Mouse (Mus musculus) CD4-positive, CD25-positive, alpha-beta regulatory T cell, adult 2 months (primary cell): ENCODE results near the gene Btbd11.
A peak's percentile ranks its signal among the peaks of the same experiment; 100 is the strongest.

Experiments used
- DNase-seq: peaks from one replicate; pipeline ENCODE4 v3.0.0-alpha.2; 2012; ENCODE audit warnings: low read depth, low spot score

Gene Btbd11

DNA sequence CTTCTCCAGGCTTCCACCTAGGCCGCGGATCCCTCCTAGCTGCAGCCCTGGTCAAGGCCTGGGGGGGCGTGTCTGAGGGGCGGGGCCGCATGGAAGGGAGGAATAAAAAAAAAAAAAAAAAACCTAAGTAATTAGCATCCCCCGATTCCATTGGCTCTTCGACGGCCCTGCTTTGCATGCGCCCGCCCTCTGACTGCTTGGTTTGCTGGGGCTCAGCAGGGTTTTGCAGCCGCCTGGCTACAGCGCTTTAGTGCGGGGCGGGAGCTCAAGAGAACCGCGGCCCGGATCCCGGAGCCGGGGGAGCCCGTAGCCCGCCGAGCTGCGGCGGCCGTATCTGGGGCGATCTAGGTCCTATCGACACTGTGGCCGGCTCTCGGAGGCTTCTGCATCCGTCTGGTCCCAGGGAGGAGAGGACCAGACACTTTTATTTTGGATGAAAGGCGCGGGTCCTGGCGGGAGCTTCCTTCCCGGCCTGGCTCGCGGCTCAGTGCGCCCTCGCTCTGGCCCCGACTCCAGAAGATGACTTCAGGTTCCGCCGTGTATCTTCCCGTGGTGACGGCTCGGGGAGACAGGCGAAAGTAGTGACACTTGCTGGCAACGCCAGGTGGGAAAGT, at the start of gene Btbd11:
Gene Btbd11 (plus strand): TSS at position 210 of the 614 bp plus-strand sequence.
- DNase-seq = peak; percentile 91

DNA sequence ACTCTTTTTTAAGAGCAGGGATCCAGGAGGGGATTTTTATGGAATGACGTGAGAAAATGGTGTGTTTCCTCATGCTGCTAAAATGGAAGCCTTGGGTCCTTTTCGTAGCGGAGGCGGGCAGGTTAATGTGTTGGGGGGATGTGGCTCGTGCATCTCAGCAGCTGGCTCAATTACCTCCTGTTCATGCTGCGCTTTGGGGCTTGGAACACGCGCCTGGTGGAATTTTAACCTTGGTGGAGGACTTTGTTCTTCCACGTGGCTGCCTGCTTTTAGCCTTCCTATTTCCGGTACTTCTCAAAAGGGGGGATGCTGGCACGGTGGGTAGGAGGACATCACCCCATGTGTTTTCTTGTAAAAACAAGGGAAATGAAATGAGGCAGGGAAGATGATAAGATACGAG, 47.9 kb upstream of the Btbd11 start:
- no peak for DNase-seq

DNA sequence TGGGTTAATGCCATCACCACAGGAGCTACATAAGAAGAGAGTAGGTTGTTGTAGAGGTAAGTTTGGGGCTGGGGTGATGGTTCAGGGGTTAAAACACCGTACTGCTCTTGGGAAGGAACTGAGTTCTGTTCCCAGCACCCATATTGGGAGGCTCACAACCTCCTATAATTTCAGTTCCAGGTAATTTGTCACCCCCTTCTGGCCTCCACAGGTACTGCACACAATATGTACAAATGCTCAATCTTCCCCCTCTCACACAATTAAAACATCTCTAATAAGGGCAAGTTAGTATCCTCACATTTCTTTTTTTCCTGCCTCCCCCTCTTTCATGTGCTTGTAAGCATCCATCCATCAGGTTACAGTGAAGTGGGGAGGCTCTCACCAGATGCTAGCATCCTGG, 44.7 kb upstream of the Btbd11 start:
- DNase-seq = peak; percentile 8

DNA sequence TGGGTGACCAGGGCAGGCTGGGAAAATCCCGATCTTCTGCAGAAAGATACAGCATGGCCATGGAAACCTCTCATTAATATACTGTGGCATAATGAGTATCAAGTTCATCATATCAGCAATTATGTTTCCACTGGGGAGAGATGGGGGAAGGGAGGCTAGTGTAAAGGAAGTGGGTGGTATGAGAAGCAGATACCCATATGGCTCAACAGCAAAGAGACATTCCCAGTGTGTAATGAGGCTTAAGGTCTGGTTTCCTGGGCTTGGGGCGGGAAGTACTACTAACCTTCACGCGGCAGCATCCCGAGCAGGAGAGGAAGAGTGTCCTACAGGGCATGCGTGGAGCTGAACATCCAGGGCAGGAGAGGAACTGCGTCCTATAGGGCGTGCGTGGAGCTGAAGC, 39.4 kb upstream of the Btbd11 start:
- DNase-seq = no peak

DNA sequence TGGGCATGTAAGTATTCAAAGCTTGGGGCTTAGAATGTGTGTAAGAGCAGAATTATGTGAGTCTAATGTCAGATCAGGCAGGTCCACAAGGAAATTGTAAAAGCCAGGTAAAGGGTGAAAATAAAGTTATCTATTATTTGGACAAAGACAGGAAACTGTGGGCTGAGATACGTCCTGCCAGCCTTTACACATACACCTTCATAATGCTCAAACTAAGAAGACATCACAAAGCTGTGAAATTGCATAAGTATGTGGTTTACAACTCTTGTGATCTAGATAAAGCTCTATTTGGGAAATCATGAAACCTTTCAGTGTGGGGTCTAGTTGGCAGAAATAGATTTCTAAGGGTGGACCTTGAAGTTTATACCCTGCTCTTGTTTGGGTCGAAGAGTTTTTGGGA, 34.1 kb upstream of the Btbd11 start:
- DNase-seq = no peak

DNA sequence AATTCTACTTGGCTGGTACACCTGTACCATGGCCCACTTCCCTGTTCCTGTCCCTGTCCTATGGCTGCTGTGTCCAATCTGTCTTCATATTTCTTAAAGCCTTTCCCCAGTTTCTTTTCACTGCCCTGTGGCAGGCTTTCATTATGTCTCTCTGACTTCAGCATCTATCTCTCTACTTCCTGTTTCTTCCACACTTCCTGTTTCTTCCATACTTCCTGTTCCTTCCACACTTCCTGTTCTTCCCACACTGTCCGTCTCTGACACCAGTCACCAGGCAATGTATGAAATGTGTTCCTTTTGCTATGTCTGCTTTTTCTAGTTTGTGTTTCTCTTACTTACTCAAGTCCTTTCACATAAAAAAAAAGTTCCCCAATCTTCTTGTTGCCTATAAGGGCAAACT, 32.3 kb upstream of the Btbd11 start:
- DNase-seq = no peak

DNA sequence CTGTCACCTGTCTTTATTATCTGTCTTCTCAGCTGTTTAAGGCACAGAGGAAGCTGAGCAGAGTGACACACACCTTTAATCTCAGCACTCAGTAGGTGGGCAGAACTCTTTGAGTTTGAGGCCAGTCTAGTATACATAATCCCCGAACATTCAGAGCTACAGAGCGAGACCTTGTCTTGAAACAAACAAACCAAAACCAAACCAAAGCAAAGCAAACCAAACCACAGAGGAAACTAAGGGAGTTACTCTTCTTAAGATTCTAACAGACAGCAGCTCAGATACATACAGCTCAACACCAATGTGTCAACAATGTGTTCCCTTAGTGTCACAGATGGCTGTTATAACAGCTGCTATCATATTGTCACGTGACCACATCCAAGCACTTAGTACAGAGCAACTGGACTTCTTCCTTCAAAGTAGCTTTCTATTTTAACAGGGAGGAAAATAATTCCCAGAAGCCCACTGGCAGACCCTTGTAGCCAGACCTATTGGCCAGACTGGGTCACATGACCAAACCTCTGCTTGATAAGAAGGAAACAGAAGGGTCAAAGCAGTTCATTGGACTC, 27.0 kb upstream of the Btbd11 start:
- DNase-seq = no peak

DNA sequence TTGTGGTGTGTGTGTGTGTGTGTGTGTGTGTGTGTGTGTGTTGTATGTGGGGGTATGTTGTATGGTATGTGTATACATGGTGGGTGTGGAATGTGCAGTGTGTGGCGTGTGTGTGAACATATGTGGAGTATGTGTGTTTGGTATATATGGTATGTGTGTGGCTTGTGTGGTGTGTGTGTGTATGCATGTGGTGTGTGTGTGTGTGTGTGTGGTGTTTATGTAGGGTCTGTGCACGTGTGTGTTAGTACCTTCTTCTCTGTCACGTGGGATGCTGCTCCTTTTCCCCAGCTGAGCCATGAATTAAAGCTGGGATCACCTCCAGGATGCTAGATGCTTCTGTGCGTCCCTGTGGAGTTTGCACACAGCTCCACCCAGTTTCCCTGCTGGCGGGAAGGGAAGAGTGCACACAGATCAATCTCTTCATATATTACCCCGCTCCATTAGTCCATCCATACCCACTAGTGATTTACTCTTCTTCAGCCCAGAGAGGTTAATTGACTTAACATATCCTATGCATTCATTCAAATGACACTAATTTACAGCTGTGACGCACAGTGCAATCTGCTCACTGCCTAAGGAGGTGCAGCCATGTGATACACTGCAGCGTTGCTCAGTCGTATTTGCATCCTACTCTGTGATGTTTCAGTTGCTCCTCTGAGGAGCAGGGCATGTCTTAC, 23.7 kb upstream of the Btbd11 start:
- no peak for DNase-seq

DNA sequence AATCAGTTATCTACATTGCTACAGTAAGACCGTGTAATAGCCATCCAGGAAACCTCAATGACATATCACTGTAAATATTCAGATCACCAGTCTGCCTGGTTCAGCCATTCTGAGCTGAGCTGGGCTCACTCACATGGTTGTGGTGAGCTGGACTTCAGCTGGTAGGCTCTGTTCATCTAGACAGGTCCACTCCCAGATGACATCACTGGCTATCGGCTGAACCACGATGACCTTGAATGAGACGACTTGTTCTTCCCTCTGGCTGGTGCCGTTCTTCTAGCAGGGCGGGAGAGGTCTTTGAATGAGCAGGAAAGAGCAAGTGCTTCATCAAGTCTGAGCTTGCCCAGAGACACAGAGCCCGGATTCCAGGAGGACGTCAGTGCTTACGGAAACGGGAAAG, 19.7 kb upstream of the Btbd11 start:
- DNase-seq = no peak

DNA sequence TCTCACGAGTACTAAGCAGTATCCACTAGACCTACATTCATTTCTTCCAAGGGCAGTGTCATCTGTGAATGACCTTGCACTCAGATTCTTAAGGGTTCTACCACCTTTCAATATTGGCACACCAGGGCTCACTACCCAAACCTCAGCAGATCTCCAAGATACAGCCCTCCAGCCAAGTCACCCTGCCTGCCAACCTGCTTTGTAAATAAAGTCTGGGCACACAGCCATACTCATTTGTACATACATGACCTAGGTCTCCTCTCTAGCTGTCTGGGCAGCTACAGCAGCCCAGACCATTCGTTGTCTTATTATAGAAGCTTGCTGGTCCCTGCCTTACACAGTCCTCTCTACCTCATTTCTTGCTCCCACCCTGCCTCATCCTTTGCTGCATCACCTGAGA, 15.3 kb upstream of the Btbd11 start:
- DNase-seq = no peak

DNA sequence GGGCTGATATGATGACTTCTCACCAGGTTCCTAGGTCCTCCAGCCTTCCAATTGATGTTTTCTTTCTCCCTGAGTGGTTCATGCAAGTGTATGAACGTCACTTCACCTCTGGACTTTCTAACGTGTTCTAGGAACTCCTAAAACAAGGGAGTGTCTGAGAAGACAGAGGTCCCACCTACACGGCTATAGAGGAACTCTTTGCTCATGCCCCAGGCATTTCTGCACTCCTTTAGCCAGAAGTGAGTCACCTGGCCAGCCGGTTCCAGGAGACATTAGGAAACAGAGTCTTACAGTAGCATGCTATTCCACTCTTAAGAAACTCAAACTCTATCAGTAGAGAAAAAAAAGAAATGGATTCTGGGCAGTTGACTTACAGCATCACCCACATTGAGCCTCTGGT, 14.5 kb upstream of the Btbd11 start:
- DNase-seq = no peak

DNA sequence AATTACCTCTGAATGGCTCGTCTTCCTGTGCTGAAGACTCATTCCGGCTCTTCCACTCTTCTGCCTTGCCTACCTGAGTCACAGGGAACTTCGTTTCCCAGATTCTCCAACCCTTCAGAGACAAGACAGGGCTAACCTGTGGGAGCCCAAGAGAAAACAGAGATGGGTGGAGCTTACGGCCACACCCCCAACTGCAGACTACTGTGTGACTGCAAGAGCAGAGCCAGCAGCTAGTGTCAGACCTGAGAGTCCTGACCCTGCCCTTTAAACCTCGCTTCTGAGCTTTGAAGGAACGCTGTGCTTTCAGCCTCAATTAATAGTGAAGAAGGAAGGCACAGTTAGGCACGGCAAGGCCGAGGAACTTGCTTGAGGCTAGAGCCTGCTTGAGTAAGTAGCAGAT, 7.6 kb upstream of the Btbd11 start:
- no peak for DNase-seq

DNA sequence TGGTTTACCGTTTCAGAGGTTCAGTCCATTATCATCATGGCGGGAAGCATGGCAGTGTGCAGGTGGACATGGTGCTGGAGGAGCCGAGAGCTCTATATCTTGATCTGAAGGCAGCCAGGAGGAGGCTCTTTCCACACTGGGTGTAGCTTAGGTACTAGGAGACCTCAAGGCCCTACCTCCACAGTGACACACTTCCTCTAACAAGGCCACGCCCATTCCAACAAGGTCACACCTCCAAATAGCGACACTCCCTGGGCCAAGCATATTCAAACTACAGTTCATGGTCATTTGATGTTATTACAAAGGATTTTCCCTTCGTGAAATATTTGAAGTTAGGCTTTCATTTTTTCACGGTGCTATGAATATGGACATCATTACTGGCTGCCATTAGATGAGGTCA, 3.6 kb upstream of the Btbd11 start:
- no peak for DNase-seq

DNA sequence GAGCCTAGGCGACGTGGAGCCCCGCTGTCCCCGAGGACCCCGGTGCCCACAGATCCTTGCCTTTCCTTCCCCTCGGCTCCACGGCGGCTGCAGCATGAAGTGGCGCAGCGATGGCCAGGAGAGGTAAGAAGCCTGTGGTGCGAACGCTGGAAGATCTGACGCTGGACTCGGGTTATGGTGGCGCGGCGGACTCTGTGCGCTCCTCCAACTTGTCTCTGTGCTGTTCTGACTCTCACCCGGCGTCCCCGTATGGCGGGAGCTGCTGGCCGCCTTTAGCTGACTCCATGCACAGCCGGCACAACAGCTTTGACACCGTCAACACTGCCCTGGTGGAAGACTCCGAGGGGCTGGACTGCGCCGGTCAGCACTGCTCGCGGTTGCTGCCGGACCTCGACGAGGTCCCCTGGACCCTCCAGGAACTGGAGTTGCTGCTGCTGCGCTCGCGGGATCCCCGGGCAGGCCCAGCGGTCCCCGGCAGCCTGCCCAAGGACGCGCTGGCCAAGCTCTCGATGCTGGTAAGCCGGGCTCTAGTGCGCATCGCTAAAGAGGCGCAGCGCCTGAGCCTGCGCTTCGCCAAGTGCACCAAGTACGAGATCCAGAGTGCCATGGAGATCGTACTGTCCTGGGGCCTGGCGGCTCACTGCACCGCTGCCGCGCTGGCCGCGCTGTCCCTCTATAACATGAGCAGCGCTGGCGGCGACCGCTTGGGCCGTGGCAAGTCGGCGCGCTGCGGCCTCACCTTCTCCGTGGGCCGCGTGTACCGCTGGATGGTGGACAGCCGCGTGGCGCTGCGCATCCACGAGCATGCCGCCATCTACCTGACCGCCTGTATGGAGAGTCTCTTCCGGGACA, 831 bp downstream of the Btbd11 start:
- DNase-seq = peak; percentile 53

DNA sequence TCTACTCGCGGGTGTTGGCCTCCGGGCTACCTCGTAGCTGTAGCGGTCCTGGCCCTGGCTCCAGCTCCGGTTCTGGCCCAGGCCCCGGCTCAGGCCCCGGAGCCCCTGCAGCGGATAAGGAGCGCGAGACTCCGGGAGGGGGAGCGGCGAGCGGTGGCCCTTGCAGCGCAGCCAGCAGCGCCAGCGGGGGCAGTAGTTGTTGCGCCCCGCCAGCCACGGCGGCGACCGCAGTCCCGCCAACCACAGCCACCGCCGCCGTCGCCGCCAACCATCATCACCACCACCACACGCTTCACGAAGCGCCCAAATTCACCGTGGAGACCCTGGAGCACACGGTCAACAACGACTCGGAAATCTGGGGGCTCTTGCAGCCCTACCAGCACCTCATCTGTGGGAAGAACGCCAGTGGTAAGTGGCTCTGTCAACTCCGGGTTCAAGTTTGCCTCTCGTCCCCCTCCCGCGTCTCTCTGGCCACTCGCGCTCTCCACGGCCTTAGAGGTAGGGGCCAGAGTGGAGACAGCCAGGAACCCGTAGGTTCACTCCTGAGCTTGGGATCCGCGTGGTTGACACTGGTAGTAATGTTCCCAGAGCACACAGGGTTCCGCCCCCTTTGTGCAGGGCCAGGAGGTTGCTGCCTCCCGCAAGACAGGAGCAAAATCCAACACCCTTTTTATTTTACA, 1.6 kb downstream of the Btbd11 start:
- DNase-seq = peak; percentile 32

DNA sequence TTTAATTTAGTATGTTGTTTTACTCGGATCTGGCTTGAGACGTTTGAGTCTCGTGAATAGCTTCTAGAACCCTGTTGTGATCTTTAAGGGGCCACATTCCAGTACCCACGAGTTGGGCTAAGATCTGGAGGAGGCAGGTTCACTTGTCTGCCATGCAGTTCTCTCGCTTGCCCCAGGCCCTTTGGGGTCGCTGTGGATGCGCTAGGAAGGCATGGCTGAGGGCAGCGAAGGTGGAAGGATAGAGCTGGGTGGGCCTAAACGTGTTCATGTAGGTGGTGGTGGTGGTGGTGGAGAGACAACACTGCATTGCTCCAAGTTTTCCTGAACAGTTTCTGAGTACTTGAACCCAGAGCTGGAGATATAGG, 2.1 kb downstream of the Btbd11 start:
- peak; percentile 76 for DNase-seq

DNA sequence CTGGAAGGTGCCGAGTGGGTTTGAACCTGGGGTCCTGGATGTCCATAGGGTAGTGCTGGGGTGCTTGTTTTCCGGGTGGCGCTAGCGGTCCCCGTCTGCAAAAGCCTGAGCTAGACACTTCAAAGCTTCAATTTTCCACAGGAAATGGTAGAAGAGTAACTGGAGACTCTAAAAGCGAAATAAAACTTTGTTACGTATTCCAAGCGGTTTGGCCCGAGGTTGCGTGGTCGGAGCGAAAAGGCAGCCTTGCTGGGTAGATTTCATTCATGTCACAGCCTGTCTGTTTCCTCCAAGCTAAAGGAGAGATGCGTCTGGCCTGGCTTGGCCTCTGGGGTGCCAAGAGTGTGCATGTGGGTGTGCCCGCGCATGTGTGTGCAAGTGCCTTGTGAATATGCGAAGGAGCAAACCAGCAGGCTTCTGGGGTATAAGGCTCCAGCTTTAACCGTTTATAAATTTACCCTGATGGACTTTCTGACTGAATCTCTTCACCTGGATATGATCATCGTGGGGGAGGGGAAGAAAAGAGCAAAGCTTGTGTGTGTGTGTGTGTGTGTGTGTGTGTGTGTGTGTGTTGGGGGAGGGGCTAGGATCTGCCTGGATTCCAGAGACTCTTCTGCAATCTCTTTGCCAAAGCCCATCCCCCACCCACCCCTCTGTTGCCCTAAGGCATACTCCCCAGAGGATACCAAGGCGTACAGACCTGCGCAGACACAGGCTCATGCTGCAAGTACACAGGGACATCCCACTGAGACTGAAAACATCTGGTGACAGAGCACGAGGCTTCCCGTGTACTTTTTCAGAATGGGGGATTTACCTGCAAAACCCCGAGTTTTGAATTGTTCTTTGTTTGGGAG, 2.9 kb downstream of the Btbd11 start:
- peak; percentile 55 for DNase-seq

DNA sequence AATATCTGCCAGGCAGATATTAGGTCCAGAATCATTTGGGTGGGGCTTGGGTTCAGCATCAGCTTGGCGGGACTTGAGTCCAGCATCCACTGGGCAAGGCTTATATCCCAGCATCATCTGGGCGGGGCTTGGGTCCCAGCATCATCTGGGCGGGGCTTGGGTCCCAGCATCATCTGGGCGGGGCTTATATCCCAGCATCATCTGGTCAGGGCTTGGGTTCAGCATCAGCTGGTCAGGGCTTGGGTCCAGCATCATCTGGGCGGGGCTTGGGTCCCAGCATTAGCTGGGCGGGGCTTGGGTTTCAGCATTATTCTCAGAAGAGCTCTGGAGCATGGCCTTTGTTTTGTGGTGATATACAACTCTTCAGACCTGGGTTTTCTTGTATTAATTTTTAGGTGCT, 6.4 kb downstream of the Btbd11 start:
- no peak for DNase-seq

DNA sequence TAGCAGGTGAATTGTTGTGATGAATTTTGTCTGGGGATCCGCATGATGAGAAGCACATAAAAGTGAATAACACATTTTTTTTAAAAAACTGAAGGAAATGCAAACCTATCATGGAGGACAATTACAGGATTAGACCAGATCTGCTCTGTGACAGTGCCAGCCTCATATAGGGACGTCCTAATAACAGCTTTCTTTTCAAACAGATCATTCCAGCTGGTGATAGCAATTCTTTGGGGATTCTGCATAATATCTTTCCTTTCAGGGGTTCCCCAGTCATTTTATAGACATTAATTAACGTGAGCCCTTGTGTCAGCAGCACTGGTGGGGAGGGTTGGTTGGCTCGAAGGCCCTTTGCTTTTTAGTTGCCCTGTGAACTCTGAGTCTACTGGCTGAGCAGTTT, 7.9 kb downstream of the Btbd11 start:
- DNase-seq = no peak

DNA sequence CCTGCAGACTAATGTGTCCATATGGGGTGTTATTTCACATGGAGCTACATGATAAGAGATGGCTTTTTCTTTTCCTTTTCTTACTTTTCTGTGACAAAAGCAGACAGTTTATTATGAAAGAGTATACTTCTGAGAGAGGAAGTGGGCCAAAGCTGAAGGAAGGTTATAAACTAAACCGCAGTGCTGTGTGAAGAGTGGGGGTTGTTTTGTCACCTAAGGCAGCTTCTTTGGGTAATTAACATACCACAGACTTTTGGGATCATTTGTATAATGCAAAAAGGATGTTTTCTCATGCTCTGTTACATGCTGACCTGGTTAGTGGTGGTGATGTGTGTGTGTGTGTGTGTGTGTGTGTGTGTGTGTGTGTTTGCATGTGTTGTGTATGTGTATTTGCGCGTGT, 24.5 kb downstream of the Btbd11 start:
- peak; percentile 73 for DNase-seq
